Mouse (Mus musculus): ENCODE measurements at regions not wholly inside any gene's neighbourhood (a gene's known extent, or its start where the extent isn't known, plus 50 kb on each side); places are given as distances from the start of the nearest gene placed in this dataset.
A peak's percentile ranks its signal among the peaks of the same experiment; 100 is the strongest.

DNA sequence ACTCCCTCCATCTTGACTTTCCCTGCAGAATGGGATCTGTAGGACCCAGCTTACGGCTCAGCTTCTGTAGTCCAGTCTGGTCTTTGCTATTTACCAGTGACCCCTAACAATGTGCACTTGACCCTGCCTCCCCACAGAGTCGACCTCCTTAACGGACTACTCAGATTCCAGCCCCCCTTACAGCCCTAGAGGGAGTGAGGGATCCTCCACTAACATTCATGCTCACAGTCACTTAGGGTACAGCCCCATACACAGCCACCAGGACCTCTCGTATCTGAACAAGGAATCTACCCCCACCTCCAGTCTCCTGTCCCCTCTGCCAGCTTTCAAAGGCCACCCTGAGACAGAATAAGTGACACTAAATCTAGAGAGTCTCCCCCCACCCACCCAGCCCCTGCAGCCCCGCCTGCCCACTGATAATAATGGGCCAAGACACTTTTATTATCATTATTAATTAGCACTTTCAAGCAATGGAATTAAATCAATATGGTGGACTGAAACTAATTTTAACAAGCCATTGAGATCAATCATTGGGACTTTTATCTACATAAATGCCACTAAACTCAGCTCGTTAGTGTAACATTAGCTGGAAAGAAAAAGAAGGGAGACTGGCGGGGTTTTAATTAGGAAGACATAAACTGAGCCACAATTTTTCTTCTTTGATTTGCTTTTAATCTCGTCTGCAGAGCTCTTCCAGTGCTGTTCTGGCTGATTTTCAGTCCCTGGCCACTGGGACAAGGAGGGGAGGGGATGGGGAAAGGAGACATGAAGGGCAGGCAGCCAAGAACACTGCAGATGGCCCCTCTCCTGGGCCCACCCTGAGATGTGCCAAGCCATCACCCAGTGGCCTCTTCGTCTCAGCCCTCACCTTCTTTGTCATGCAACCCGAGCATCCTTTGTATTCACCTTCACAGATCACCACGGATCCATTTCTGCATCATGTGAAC, 258.4 kb upstream of the Zfp703 start:
- ATAC-seq (ENCODE audit: insufficient number of reproducible peaks, low FRiP score, low TSS enrichment) = no peak

DNA sequence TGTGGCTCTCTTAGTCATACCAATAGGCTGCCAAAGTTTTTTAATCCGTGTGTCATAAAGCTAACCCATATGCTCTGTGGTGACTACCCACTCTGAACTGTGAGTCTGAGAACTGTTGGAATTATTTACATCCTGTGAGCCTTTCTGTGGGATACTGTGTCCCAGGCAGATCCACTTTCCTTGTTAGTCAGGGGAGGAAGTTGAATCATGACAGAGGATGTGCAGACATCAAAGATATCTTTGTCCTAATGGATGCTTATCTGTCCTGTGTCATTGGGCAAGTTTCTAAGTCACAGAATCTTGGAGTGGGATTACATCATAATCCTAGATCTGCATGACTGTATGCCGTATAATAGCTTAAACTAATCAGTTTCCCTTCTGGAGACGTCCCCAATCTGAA, 254.4 kb upstream of the Zfp703 start:
- peak; percentile 87 for ATAC-seq (ENCODE audit: insufficient number of reproducible peaks, low FRiP score, low TSS enrichment)

DNA sequence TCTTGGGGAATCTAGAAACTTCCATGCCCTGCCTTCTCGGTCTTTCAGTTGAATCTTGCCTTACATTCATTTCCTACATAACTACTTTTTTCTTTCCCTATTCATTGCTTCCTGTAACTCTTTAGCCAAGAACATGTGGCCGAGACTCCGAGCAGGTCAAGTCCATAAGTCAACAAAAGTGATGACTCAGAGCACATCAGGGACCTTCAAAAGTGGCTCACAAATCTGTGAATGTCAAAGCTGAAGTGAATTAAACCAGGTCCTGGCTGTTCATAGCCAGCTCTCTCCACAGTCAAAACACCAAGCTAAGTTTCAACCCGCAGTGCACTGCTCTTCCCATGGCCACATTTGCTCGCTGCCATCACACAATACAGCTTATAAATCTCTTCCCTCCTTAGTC, 252.5 kb upstream of the Zfp703 start:
- no peak for ATAC-seq (ENCODE audit: insufficient number of reproducible peaks, low FRiP score, low TSS enrichment)

DNA sequence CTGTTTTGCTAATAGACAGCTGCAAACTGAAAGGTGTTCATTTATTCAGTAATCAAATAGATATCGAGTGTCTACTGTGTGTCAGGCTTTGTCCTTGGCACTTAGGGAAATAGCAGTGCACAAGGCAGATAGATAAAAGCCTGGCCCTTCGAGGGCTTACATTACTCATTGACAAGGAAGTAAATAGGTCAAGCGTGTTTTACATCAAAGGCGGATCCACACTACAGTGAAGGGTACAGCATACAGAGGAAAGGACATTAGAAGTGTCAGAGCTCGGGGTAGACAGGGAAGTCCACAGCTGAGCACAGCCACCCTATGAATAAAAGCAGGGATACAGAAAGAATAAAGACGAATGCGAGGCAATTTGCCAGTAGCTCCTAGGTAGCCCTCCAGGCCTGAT, 251.6 kb upstream of the Zfp703 start:
- ATAC-seq (ENCODE audit: insufficient number of reproducible peaks, low FRiP score, low TSS enrichment) = no peak

DNA sequence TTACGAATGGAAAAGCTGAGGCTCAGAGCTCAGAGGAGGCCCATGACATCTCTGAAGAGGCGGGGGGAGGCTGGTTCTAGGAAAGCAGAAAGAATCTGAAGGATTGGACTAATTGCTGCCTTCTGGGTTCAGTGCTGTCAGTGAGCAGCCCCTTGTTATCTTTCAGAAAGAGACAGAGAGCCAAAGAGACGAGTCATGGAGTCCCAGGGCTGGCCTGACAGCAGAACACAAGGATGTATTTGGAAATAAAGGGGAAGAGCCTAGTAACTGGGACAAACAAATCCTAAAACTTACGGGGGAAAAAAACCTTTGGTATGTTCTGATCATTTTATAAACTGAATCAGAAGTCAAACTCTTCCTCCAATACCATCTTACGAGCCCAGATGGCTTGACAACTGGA, 247.8 kb upstream of the Zfp703 start:
- no peak for ATAC-seq (ENCODE audit: insufficient number of reproducible peaks, low FRiP score, low TSS enrichment)

GRCm38 (mm10) chr8:26731111-26731510, 246.0 kb upstream of the Zfp703 start:
- ATAC-seq (ENCODE audit: insufficient number of reproducible peaks, low FRiP score, low TSS enrichment) = no peak

DNA sequence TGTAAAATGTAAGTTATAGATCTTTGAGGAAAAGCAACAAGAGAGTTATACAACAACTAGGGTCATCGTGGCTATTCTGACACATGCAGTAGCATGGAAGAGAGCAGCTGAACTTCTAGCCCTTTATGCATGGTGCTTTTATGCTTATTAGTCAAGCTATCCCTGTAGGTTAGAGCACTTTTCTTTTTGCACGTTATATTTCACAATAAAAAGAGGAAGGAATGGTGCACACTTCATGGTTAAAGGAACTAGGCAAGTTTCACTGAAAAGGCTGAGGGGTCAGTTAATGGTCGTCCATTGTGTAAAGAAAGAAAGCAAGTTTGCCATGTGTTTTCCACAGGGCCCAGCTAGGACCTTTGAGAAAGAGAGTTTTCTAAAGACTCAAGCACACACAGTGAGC, 232.7 kb upstream of the Zfp703 start:
- ATAC-seq (ENCODE audit: insufficient number of reproducible peaks, low FRiP score, low TSS enrichment) = no peak

GRCm38 (mm10) chr8:26746811-26747210, 230.3 kb upstream of the Zfp703 start:
- no peak for ATAC-seq (ENCODE audit: insufficient number of reproducible peaks, low FRiP score, low TSS enrichment)

DNA sequence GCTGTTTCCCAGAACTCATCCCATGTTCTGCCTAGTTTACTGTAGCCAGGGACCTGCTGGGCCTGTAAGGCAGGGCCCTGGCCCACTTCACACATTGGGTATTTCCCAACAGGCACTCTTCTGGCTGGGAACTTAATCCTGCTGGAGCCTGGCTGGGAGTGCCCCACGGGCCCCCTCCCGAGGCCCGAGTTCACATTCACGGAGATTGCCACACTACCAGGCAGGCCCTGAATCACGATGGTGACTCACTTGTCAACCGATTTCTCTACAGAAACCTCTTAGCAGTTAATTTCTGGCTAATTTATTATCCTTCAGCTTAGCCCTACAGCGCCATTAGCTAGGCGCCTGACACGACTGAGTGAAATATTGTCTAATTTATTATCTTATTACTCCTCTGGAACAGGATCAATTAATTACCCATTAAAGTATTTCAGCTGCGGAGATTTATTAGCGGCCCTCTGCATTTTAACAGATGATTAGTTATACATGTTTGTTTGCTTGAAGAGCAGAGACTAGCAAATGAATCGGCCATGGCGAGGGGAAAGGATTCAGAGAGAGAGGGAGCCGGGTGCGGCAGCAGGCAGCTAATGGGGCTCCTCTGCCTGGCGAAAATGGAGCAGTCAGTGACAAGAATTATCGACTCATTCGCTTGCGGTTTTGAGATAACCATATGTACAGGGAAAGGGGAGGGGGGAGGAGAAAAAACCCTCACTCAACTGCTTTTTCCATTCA, 229.7 kb upstream of the Zfp703 start:
- no peak for ATAC-seq (ENCODE audit: insufficient number of reproducible peaks, low FRiP score, low TSS enrichment)

DNA sequence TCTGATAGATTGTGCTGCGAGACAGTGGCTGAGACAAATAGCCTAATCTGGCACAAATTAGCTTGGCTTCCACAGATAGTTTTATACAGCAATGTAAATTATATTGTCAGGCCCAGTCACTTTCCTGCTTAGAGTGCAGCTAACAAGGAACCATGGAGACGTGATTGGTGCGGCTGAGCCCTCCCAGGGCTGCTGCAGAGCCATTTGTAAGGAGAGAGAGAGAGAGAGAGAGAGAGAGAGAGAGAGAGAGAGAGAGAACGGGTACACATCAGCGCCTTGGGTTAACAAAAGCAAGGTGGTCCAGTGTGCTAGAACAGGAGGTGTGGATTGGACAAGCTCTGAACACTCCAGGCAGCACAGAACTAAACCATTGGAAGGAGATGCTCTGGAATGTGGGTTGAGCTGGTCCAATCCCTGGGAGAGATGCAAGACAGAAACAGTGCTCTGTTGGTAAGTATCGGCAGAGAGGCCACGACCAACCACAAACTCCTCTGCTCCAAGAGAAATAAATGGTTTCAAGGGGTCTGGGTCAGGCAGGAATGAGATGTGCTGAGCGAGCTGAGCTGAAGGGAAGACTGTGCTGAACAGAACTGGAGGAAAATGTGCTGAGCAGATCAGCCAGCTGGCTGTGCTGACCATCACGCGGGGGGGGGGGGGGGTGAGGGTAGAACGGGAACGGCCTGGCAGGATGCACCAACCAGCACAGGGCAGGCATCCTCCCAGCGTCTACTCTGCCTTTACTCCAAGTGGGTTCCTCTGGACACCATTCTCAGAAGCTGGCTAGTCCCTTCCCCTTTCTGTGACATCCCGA, 228.8 kb upstream of the Zfp703 start:
- peak; percentile 84 for ATAC-seq (ENCODE audit: insufficient number of reproducible peaks, low FRiP score, low TSS enrichment)

DNA sequence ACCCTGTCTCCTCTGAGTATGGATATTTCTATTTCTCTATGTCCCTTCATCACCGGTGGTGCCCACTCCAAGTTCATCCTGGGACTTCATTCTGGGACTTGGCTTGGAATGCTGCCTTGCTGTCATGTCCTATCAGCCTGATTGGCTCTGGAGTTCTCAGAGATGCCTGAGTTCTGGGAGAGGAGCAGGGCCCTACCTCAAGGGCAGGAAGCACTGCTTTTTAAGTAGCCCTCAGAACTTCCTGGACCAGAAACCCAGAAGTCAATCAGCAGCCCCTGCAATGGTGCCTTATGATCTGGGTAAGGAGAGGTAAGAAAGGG, 228.2 kb upstream of the Zfp703 start:
- ATAC-seq (ENCODE audit: insufficient number of reproducible peaks, low FRiP score, low TSS enrichment) = peak; percentile 77

GRCm38 (mm10) chr8:26750120-26750519, 227.0 kb upstream of the Zfp703 start:
- no peak for ATAC-seq (ENCODE audit: insufficient number of reproducible peaks, low FRiP score, low TSS enrichment)

DNA sequence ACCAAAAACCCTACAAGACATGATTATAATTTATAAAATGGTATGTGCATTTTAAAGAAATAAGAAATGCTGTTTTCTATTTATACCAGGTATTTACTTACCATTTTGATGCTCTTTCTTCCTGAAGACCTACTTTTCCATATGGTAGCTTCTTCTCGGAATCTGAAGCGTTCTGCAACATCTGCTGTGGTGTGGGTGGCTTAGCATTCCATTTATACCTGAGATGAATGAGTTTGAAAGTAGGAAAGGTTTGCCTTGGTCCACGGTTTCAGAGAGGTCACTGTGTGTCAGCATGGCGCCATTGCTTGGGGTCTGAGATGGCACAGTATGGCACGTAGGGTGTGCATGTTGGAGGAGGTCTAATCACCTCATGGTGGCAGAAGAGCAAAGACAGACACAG, 225.5 kb upstream of the Zfp703 start:
- ATAC-seq (ENCODE audit: insufficient number of reproducible peaks, low FRiP score, low TSS enrichment) = no peak

GRCm38 (mm10) chr8:26756452-26756851, 220.7 kb upstream of the Zfp703 start:
- ATAC-seq (ENCODE audit: insufficient number of reproducible peaks, low FRiP score, low TSS enrichment) = no peak

DNA sequence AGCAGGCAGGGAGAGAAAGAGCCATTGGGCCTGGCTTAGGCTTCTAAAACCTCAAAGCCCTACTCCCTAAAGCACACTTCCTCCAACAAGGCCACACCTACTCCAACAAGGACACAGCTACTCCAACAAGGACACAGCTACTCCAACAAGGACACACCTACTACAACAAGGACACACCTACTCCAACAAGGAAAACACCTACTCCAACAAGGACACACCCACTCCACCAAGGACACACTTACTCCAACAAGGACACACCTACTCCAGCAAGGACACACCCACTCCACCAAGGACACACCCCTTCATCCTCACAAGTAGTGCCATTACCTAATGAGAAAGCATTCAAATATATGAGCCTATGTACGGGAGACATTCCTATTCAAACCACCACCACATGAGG, 216.4 kb upstream of the Zfp703 start:
- no peak for ATAC-seq (ENCODE audit: insufficient number of reproducible peaks, low FRiP score, low TSS enrichment)

DNA sequence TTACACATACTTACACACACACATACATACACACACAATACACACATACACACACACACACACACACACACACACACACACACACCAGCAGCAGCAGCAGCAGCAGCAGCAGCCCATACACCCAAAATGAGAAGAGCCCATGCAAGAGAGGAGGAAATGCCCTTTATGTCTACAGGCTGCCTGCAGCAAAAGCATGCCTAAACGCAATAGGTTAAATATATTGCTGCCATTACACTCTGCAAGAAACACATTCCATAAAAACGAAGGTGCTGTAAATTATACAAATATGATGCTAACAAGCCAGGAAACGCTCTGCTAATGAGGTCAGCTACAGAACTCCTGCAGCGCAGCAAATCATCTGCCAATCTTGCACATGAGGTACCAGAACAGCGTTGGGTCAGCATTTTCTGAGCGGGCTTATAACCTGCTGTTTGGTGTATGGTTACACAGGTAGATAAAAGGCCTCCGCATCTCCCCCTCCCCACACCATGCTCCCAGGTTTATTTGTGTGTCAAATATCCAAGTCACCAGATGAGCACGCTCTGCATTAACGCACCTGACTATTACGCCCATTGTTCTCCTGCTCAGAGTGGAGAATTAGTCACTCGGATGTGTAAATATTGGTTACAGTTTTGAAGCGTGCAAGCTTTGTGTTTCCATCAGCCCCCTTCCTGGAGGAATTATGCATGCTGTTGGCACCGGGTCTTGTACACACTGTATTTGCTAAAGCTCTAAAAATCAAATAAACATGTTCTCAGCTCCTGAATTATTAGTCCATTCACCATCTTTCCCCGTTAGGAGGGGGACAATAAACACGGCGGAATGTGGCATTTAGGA, 214.0 kb upstream of the Zfp703 start:
- peak; percentile 60; the same call in 1 of the 2 replicates for ATAC-seq (ENCODE audit: insufficient number of reproducible peaks, low FRiP score, low TSS enrichment)

- peak; percentile 57 for ATAC-seq (ENCODE audit: insufficient number of reproducible peaks, low FRiP score, low TSS enrichment)
Observed at GRCm38 (mm10) chr8:26768474-26769229, 208.5 kb upstream of the Zfp703 start.

DNA sequence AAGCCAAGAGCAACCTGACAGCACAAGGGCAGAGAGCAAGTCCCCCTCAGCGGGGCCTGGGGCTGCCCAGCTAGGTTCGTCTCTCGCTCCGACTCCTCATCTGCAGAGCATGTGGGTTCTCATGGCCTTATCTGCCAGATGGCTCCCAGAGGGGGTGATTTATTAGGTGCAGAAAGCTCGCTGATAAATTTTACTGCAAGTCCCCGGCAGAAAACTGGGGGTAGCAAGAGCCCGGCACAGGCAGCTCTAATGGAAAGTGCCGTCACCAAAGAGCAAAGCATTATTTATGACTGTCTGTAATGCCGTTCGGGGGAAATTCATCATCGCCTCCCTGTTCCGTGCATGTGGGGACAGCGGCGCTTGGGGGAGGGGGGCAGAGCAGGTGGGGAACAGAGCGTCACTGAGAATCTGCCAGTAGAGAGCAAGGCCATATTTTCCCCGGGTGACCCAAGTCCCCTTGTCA, 206.7 kb upstream of the Zfp703 start:
- ATAC-seq (ENCODE audit: insufficient number of reproducible peaks, low FRiP score, low TSS enrichment) = no peak

- no peak for ATAC-seq (ENCODE audit: insufficient number of reproducible peaks, low FRiP score, low TSS enrichment)
Observed at GRCm38 (mm10) chr8:26778917-26779537, 198.1 kb upstream of the Zfp703 start.
